Mouse (Mus musculus) heart, postnatal 36 days (tissue): ENCODE measurements around the gene Usp3. TPM values are rescaled to one million over a fixed set of nuclear protein-coding genes. Genes with fewer than 3 reads are reported as not detected.
A peak's percentile ranks its signal among the peaks of the same experiment; 100 is the strongest.

ENCODE experiments used
- DNase-seq, 2 experiments: peaks; one replicate each; pipeline ENCODE4 v3.0.0; 2021 to 2022
- intact Hi-C: fragments of 180-260 bp; cut with DNase I; formaldehyde crosslinking; loops from one replicate; pipeline ENCODE4 v1.15.1; 2025
- total RNA-seq, 2 experiments: library from RNA; stranded (reverse); gene quantifications; 2 replicates each; pipeline ENCODE4 v1.2.3; 2021

Gene Usp3
- total RNA-seq = 10 to 100 TPM; 22.1 to 30.2 TPM

DNA sequence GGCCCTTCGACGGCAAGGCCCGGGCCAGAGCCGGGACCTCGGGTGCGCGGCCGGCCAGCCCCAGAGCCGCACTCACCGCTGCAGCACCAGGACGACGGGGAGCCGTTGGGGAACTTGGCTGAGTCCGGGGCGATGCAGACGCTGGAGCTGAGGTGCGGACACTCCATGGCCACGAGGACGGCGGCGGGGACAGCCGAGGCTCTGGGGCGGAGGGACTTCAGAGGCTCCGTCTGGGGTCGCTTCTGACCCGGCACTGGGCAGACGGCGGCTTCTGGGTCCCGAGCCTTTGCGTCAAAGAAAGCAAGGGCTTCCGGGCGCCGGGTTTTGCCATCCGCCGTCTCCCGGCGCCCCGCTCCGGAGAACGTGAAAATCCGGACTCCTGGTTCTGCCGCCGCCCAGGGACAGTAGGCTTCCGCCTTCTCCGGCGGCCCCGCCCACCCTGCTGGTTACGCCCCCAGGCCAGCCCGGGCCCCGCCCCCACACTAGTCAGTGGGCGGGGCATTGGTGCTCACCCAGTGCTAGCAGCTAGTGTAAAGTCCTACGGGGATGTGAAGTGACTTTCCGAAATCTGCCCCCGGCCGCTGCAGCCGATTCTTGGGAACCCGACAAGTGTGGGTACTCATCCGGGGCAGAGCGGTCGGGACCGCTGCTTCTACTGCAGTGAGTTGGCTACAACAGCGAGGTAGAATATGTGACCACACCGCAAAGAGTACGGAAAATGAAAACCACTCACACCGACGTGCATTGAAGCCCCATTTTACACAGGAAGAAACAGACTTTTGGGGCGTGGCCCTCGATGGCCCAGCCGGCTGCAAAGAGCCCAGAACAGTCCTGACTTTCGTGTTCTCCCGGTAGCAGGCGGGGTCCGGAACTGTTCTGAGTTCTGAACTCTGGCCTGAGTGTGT, at the start of gene Usp3:
TSS of gene Usp3 (minus strand) at position 435 of the 905 bp plus-strand sequence.
- intact Hi-C loops = loop anchor here (1.0 to 10.0 kb wide), 4 partner anchors 36 to 768 kb away; partner anchors contain the start of genes Ciao2a, Snx1 and Zfp609
- DNase-seq = peak; percentile 98

GRCm38 (mm10) chr9:66640491-66640890, 47.5 kb upstream of the Usp3 start:
- intact Hi-C loops = loop anchor here (10.0 kb wide), 1 partner anchor 404 kb away; the partner anchor contains the start of gene Tpm1
- DNase-seq = no peak

DNA sequence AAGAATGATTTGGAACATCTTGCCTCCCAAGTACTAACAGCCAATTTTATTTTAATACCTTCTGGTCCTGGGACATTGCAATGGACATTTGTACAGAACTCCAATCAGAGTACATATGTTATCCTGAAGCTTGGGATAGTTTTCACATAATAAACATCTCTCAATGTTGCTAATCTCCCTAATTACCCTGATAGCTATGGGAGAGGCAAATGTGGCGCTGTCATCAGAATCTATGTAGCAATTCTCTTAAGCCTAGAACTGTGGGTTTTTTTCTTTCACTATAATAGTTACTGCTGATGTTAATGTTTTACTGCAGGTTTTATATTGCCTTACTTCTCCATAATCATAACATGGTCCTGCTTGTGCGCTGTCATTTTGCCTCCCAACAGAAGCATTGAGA, 46.7 kb upstream of the Usp3 start:
- intact Hi-C loops = loop anchor here (10.0 kb wide), 1 partner anchor 405 kb away; the partner anchor contains the start of gene Tpm1

DNA sequence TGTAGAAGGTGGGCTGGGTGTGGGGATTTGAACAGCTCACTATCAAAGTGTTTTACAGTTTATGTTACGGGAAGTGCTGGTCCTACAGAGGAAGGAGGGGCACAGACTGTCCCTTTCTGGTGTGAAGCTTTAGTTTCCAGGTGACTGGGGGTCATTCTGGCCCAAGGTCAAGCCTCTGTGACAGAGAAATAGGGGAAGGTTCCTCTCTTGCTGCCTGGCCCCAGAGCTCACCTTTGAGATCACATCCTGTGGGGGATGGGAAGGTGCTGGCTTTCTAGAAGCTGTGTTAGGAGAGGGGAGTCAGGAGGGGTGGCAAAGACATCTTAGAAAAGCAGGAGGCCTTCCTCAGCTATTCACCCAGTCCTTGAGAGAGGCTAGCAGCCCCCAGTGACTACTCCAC, 39.5 kb upstream of the Usp3 start:
- DNase-seq = no peak
- intact Hi-C loops = no loop called here

More for the DNA sequence above, 46.7 kb upstream of the Usp3 start:
- no peak for DNase-seq

GRCm38 (mm10) chr9:66630931-66631330, 38.0 kb upstream of the Usp3 start:
- DNase-seq = no peak
- intact Hi-C loops = no loop called here

GRCm38 (mm10) chr9:66626661-66627060, 33.7 kb upstream of the Usp3 start:
- no peak for DNase-seq
- intact Hi-C loops = no loop called here

GRCm38 (mm10) chr9:66625974-66626530, 33.1 kb upstream of the Usp3 start:
- DNase-seq = no peak
- intact Hi-C loops = no loop called here

DNA sequence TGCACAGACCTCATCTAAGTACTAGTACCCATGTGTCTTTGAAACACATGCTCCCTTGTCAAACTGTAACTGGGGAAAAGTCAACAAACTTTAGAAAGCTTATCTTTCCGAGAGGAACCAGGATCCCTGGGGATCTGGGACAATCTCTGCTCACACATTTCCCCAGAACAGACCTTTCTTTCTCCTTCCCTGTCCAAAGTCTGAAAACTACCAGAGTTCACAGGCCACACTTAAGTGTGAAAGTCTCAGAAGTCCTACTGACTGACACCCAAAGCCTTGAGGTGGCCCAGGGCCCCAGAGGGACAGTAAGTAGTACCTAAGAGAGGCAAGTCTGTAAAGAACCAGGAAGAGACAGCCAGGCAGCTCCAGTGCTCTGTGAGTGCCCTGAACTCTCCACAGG, 31.9 kb upstream of the Usp3 start:
- DNase-seq = no peak
- intact Hi-C loops = no loop called here

- DNase-seq = no peak
- intact Hi-C loops = no loop called here
Measured at GRCm38 (mm10) chr9:66623627-66624026, 30.7 kb upstream of the Usp3 start.

DNA sequence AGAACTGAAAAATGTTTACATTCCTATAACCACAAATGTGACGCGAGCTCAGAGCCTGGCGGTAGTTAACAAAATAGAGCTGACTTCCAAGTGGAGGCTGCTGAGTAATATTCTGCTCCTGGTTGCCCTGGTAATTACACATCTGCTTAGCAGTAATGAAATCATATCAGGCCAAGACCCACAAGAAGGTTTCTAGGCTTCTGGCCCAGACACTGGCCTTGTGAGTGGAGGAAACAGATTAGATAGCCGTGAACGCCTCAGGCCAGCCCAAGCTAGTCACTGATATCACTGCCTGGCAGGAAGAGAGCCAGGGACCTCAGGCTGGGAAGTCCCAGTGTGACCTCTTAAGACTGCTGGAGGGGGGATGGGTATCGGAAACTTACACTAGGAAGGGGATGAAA, 27.6 kb upstream of the Usp3 start:
- intact Hi-C loops = no loop called here
- peak; percentile 67 to 73 for DNase-seq

GRCm38 (mm10) chr9:66620055-66620454, 27.1 kb upstream of the Usp3 start:
- intact Hi-C loops = no loop called here
- no peak for DNase-seq

DNA sequence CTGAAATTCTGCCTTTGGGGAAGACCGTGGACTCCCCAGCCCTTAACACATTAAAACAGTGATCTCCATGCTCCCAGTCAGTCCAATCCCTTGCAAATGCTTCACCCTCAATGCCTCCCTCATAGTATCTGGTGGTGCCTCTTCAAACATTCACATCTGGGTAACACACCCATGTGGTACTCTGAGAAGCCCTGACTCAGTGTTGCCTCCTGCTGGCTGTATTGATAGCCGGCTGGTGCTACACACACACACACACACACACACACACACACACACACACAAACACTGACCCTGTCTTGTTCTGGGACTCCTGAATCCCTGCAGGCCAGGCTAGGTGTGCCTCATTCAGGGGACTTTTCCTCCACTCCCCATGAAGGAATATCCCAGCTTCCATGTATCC, 24.9 kb upstream of the Usp3 start:
- no peak for DNase-seq
- intact Hi-C loops = no loop called here

DNA sequence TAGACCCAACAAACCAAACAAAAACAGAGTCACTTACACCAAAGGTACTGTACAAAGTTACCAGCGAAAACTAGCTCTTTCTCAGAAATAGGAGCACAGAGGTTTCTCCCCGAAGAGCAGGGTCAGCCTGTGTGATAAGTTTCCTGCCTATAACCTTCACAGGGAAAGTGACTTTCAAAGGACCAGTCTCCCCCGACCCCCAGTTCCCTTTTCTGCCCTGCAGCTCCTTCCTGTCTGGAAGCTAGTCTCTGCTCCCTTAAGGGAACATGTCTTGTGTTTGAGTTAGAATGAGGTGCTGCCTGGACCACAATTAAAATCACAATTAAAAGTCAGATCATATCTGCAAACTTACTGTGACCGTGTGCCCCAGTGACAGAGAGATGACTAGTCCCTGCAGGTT, 23.9 kb upstream of the Usp3 start:
- no peak for DNase-seq
- intact Hi-C loops = no loop called here

- DNase-seq = no peak
- intact Hi-C loops = no loop called here
Measured at GRCm38 (mm10) chr9:66615141-66615540, 22.2 kb upstream of the Usp3 start.

DNA sequence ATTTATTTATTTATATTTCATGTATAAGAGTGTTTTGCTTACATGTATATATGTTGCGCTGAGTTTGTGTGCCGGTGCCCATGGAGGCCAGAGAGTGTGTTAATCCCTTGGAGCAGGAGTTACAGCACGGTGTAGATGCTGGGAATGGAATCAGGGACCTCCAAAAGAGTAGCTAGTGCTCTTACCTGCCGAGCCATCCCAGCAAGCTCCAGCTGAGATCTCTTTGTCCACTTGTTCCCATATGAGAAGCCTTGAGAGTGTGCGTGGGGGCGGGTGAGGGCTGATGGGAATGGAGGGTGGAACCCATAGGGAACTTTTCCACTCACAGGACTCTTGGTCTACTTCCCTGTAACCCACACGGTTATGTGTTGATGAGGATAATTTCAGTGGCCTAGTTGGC, 21.6 kb upstream of the Usp3 start:
- intact Hi-C loops = loop anchor here (5.0 kb wide), 1 partner anchor 57 kb away; no protein-coding TSS in a partner anchor

GRCm38 (mm10) chr9:66613667-66614066, 20.7 kb upstream of the Usp3 start:
- DNase-seq = no peak
- intact Hi-C loops = loop anchor here (5.0 kb wide), 1 partner anchor 56 kb away; no protein-coding TSS in a partner anchor

More for the DNA sequence above, 21.6 kb upstream of the Usp3 start:
- no peak for DNase-seq

GRCm38 (mm10) chr9:66611478-66612093, 18.6 kb upstream of the Usp3 start:
- DNase-seq = peak; percentile 92 to 95
- intact Hi-C loops = loop anchor here (2.0 to 5.0 kb wide), 2 partner anchors 54 to 99 kb away; no protein-coding TSS in a partner anchor

- DNase-seq = no peak
- intact Hi-C loops = no loop called here
Measured at GRCm38 (mm10) chr9:66608817-66609345, 15.9 kb upstream of the Usp3 start.

- intact Hi-C loops = no loop called here
- no peak for DNase-seq
Measured at GRCm38 (mm10) chr9:66606851-66607250, 13.9 kb upstream of the Usp3 start.

GRCm38 (mm10) chr9:66605876-66606750, 13.2 kb upstream of the Usp3 start:
- intact Hi-C loops = no loop called here
- DNase-seq = no peak
